Mouse (Mus musculus): Measurements from ENCODE around the gene Xlr5b.
"Not testable (repeated sequence)": the region's sequence is repeated elsewhere in the genome, so short reads cannot be mapped to it uniquely, and the experiment has no call there.

The Xlr5b gene

GRCm38 (mm10) chrX:73148496-73148895 lies at the start of gene Xlr5b:
Xlr5b (plus strand) TSS chrX:73148796.
- DNase-seq (ENCODE audit: low read depth), result not testable (repeated sequence)

DNA sequence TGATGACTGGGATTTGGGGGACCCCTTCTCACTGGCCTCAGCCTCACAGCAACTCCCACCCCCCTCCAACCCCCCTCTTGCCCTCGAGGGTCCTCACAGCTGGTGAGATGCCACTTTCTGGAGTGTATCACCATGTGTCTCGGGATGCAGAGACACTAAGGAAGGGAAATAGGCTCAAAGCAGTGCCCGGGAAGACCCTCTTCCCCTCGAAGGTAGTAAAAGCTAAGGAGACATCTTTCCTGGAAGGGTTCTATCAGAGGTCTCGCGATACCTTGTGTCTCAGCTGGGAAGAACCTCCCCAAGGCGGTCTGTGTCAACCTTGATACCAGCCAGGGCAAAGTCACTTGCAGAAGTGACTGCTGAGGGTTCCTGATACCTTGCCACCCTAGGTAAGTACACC lies 31.8 kb upstream of the Xlr5b start, which contains the start of gene Gm14685:
Gene Gm14685, plus strand, starts transcription at position 301 of the 400 bp plus-strand sequence.
- not testable (repeated sequence) for DNase-seq (ENCODE audit: low read depth)

DNA sequence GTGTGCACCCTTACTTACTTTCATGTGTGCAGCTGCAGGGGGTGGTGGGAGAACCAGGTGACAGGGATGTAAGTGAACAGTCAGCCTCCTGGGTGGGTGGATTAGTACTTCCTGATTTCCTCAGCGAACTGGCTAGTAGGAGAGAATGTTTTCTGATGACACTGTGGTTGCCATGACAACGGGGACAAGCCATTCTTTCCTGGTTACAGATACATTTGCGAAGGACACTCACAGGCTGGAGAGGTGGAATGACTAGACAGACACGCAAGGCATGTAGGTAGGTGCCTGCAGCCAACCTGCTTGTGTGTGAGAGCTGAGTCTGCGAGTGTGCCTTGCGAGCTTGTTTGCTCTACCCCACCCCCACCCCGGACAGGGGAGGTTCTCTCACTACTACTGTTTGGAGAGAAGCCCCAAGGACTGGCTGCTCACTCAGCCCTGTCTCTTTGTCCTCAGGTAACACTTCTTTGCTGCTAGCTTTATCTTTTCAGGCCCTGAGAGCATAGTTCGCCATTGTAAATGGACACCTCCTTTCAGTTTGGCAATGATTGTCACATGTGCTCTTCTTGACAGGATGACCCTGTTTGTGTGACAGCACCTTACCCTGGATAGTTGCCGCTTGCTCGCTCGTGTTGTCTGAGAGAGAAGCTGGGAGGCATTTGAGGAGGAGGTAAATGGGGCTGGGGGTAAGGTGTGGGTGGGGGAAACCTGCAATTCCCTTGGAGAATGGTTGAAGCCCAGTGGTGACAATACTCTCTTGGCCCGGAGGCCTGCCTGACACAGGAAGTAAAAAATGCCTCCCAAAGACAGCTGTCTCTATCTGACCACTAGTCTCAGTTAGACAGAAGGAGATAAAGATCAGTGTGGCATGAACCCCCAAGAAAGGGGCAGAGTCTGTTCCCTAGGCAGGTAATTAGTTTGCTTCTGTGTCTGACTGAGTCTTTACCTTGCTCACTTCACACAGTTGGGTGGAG lies 25.5 kb upstream of the Xlr5b start:
- DNase-seq (ENCODE audit: low read depth), result not testable (repeated sequence)

GRCm38 (mm10) chrX:73143218-73143618 lies 5.4 kb upstream of the Xlr5b start:
- DNase-seq (ENCODE audit: low read depth), result not testable (repeated sequence)

GRCm38 (mm10) chrX:73149350-73149749 lies 754 bp downstream of the Xlr5b start, which contains the start of gene DXBay18:
DXBay18 (minus strand) TSS chrX:73149450.
- DNase-seq (ENCODE audit: low read depth), result not testable (repeated sequence)

- DNase-seq (ENCODE audit: low read depth), result not testable (repeated sequence)
Measured at GRCm38 (mm10) chrX:73176889-73177288, 28.3 kb downstream of the Xlr5b start, which contains the start of gene Spin2d. Spin2d (minus strand) TSS chrX:73176989.

- not testable (repeated sequence) for DNase-seq (ENCODE audit: low read depth)
Measured at GRCm38 (mm10) chrX:73191934-73192333, 43.3 kb downstream of the Xlr5b start, which contains the start of gene Xlr3b. Xlr3b (plus strand) TSS chrX:73192207.
